Mouse (Mus musculus): ENCODE data around the gene Sftpa1. TPM values are rescaled to one million over a fixed set of nuclear protein-coding genes. Genes with fewer than 3 reads are reported as not detected.

The Sftpa1 gene
- polyA plus RNA-seq, 1 experiment from 2014 or later, result 0.13 TPM

GRCm38 (mm10) chr14:41100712-41101111 lies 30.9 kb upstream of the Sftpa1 start:
- no peaks in the 10 kb centered on the region for H3K9me3 ChIP-seq (replicated peaks; ENCODE audit: low read length)
- no peak overlapping the region for H3K9ac ChIP-seq (ENCODE audit: low read depth, low read length)
- no peaks in the 10 kb centered on the region for H3K36me3 ChIP-seq (ENCODE audit: insufficient read depth, low read length)
- no peak for ATAC-seq (replicated peaks; ENCODE audit: low FRiP score, low read depth)
- H3K4me2 ChIP-seq (ENCODE audit: low read length), result no peak overlapping the region
- TF ChIP-seq CTCF (IDR thresholded peaks at IDR 0.05; ENCODE audit: low read depth), result no peak
- H3K27ac ChIP-seq, result no peak overlapping the region
- no peaks in the 10 kb centered on the region for H3K4me1 ChIP-seq (replicated peaks; ENCODE audit: insufficient read depth, low read length)
- WGBS, result 82% methylated on average over 3 of the region's 3 CpGs
- H3K4me3 ChIP-seq (replicated peaks; ENCODE audit: low read depth, low read length), result no peak overlapping the region
- H3K27me3 ChIP-seq (ENCODE audit: insufficient read depth, low read length), result no peaks in the 10 kb centered on the region
- DNase-seq (ENCODE audit: low spot score), result no peak

DNA sequence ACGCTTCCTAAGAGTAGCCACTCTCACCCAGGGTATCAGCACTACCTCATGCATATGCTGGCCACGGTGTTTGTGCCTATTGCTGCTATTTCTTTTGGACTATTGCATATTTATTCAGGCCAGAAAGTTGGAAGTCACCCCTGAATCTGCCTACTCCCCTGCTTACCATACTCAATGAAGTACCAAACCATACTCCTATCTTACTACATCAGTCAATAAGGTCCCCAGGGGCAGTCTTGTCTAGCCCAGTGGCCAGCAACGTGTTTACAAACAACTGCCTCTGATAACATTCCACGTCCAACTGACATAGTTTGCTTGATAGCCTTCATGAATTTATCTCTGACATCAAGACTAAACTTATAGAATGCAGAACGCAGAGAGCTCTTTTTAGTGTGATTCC lies 30.3 kb upstream of the Sftpa1 start:
- no peaks in the 10 kb centered on the region for H3K27me3 ChIP-seq (ENCODE audit: insufficient read depth, low read length)
- H3K4me2 ChIP-seq (ENCODE audit: low read length), result no peak overlapping the region
- no peaks in the 10 kb centered on the region for H3K36me3 ChIP-seq (ENCODE audit: insufficient read depth, low read length)
- H3K9ac ChIP-seq (ENCODE audit: low read depth, low read length), result no peak overlapping the region
- WGBS, result 79% methylated on average over 5 of the region's 5 CpGs
- no peaks in the 10 kb centered on the region for H3K4me1 ChIP-seq (replicated peaks; ENCODE audit: insufficient read depth, low read length)
- no peak for TF ChIP-seq CTCF (IDR thresholded peaks at IDR 0.05; ENCODE audit: low read depth)
- no peak overlapping the region for H3K27ac ChIP-seq
- DNase-seq (ENCODE audit: low spot score), result no peak
- ATAC-seq (replicated peaks; ENCODE audit: low FRiP score, low read depth), result no peak
- H3K4me3 ChIP-seq (replicated peaks; ENCODE audit: low read depth, low read length), result no peak overlapping the region
- no peaks in the 10 kb centered on the region for H3K9me3 ChIP-seq (replicated peaks; ENCODE audit: low read length)

GRCm38 (mm10) chr14:41102269-41102668 lies 29.3 kb upstream of the Sftpa1 start:
- WGBS, result 76% methylated on average over 2 of the region's 2 CpGs
- Histone ChIP-seq H3K4me2 (ENCODE audit: low read length) (no peak overlapping the region), H3K36me3 (ENCODE audit: insufficient read depth, low read length) (no peaks in the 10 kb centered on the region), H3K27ac (no peak overlapping the region), H3K4me3 (replicated peaks; ENCODE audit: low read depth, low read length) (no peak overlapping the region), H3K4me1 (replicated peaks; ENCODE audit: insufficient read depth, low read length) (no peaks in the 10 kb centered on the region), H3K9ac (ENCODE audit: low read depth, low read length) (no peak overlapping the region), H3K9me3 (replicated peaks; ENCODE audit: low read length) (no peaks in the 10 kb centered on the region), H3K27me3 (ENCODE audit: insufficient read depth, low read length) (no peaks in the 10 kb centered on the region)
- no peak for TF ChIP-seq CTCF (IDR thresholded peaks at IDR 0.05; ENCODE audit: low read depth)
- no peak for DNase-seq (ENCODE audit: low spot score)
- ATAC-seq (replicated peaks; ENCODE audit: low FRiP score, low read depth), result no peak

- no peak for TF ChIP-seq CTCF (IDR thresholded peaks at IDR 0.05; ENCODE audit: low read depth)
- Histone ChIP-seq H3K4me3 (replicated peaks; ENCODE audit: low read depth, low read length) (no peak within 1 kb of the TSS), H3K36me3 (ENCODE audit: insufficient read depth, low read length) (no peaks in the 10 kb centered on the region), H3K9ac (ENCODE audit: low read depth, low read length) (no peak within 1 kb of the TSS), H3K4me1 (replicated peaks; ENCODE audit: insufficient read depth, low read length) (no peaks in the 10 kb centered on the region), H3K9me3 (replicated peaks; ENCODE audit: low read length) (no peaks in the 10 kb centered on the region), H3K27ac (no peak within 1 kb of the TSS), H3K27me3 (ENCODE audit: insufficient read depth, low read length) (no peaks in the 10 kb centered on the region), H3K4me2 (ENCODE audit: low read length) (no peak within 1 kb of the TSS)
- ATAC-seq (replicated peaks; ENCODE audit: low FRiP score, low read depth) (no peak), DNase-seq (ENCODE audit: low spot score) (no peak)
- WGBS, result 70% methylated on average over 10 of the region's 10 CpGs
Measured at GRCm38 (mm10) chr14:41104853-41105444, 26.6 kb upstream of the Sftpa1 start, which contains the start of gene Mat1a. Gene Mat1a (plus strand): TSS chr14:41105035.

DNA sequence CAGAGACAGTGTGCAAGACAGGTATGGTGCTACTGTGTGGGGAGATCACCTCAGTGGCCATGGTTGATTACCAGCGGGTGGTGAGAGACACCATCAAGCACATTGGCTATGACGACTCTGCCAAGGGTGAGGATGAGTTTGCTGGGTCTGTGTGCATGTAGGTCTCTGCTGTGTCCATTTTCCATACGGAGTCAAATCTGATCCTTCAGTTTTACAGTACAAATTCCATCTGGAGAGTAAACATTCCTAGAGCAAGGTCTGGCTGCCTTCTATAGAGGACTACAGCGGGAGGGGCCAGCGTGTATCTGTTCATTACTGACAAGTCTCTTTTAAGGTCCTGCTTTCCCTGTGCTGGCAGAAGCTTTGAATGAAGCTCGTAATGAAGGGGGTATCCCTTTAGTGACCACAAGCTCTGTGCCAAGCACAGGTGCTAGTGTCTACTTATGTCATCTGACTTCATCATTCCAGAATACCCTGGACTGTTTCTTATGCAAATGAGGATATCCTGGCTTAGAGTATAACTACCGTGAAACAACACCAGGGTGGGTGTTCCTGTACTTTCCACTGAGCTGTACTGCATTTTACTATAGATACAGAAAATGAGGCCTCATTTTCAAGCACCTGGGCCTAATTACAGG lies 20.4 kb upstream of the Sftpa1 start:
- Histone ChIP-seq H3K4me2 (ENCODE audit: low read length) (no peak overlapping the region), H3K27ac (no peak overlapping the region), H3K27me3 (ENCODE audit: insufficient read depth, low read length) (no peaks in the 10 kb centered on the region), H3K4me3 (replicated peaks; ENCODE audit: low read depth, low read length) (no peak overlapping the region), H3K9ac (ENCODE audit: low read depth, low read length) (no peak overlapping the region), H3K36me3 (ENCODE audit: insufficient read depth, low read length) (no peaks in the 10 kb centered on the region), H3K4me1 (replicated peaks; ENCODE audit: insufficient read depth, low read length) (no peaks in the 10 kb centered on the region), H3K9me3 (replicated peaks; ENCODE audit: low read length) (no peaks in the 10 kb centered on the region)
- no peak for ATAC-seq (replicated peaks; ENCODE audit: low FRiP score, low read depth)
- 88% methylated on average over 7 of the region's 7 CpGs for WGBS
- no peak for DNase-seq (ENCODE audit: low spot score)
- TF ChIP-seq CTCF (IDR thresholded peaks at IDR 0.05; ENCODE audit: low read depth), result no peak

GRCm38 (mm10) chr14:41112944-41113343 lies 18.6 kb upstream of the Sftpa1 start:
- H3K27ac ChIP-seq, result no peak overlapping the region
- no peaks in the 10 kb centered on the region for H3K9me3 ChIP-seq (replicated peaks; ENCODE audit: low read length)
- TF ChIP-seq CTCF (IDR thresholded peaks at IDR 0.05; ENCODE audit: low read depth), result no peak
- no peak overlapping the region for H3K9ac ChIP-seq (ENCODE audit: low read depth, low read length)
- no peaks in the 10 kb centered on the region for H3K27me3 ChIP-seq (ENCODE audit: insufficient read depth, low read length)
- no peak overlapping the region for H3K4me2 ChIP-seq (ENCODE audit: low read length)
- no peaks in the 10 kb centered on the region for H3K36me3 ChIP-seq (ENCODE audit: insufficient read depth, low read length)
- H3K4me3 ChIP-seq (replicated peaks; ENCODE audit: low read depth, low read length), result no peak overlapping the region
- DNase-seq (ENCODE audit: low spot score) (no peak), ATAC-seq (replicated peaks; ENCODE audit: low FRiP score, low read depth) (no peak)
- WGBS, result 81% methylated on average over 4 of the region's 4 CpGs
- H3K4me1 ChIP-seq (replicated peaks; ENCODE audit: insufficient read depth, low read length), result no peaks in the 10 kb centered on the region
